Mouse (Mus musculus) liver, embryonic 15.5 days (tissue): ENCODE results near the gene Mapk8ip1. TPM values are rescaled to one million over a fixed set of nuclear protein-coding genes. Genes with fewer than 3 reads are reported as not detected.

Experiments
- ATAC-seq: fragments of 200-750 bp; cut with Nextera tagmentation; 2 replicates; pipeline ENCODE4 v1.8.0; 2017; ENCODE audit warnings: moderate number of reproducible peaks, mild to moderate bottlenecking, moderate library complexity; ENCODE audit not compliant: insufficient read depth
- H3K27ac ChIP-seq: fragments of 300-500 bp; sonication (generic); replicated peaks from 2 replicates; pipeline ENCODE4 v1.5.1; 2015; ENCODE audit warnings: mild to moderate bottlenecking, inconsistent platforms
- H3K27me3 ChIP-seq: fragments of 300-500 bp; sonication (generic); 2 replicates; pipeline ENCODE4 v1.6.1; 2015; ENCODE audit warnings: mild to moderate bottlenecking, inconsistent platforms
- H3K36me3 ChIP-seq: fragments of 300-500 bp; sonication (generic); replicated peaks from 2 replicates; pipeline ENCODE4 v1.6.1; 2015; ENCODE audit warnings: moderate library complexity, mild to moderate bottlenecking, inconsistent platforms
- H3K4me1 ChIP-seq: fragments of 300-500 bp; sonication (generic); replicated peaks from 2 replicates; pipeline ENCODE4 v1.6.1; 2015; ENCODE audit warnings: inconsistent platforms
- H3K4me2 ChIP-seq: fragments of 300-500 bp; sonication (generic); 2 replicates; pipeline ENCODE4 v1.6.1; 2015; ENCODE audit warnings: moderate library complexity, mild to moderate bottlenecking, inconsistent platforms
- H3K4me3 ChIP-seq: fragments of 300-500 bp; sonication (generic); replicated peaks from 2 replicates; pipeline ENCODE4 v1.5.1; 2015; ENCODE audit warnings: mild to moderate bottlenecking, inconsistent platforms
- H3K9ac ChIP-seq: fragments of 300-500 bp; sonication (generic); 2 replicates; pipeline ENCODE4 v1.6.1; 2015; ENCODE audit warnings: moderate library complexity, mild to moderate bottlenecking, inconsistent platforms
- H3K9me3 ChIP-seq: fragments of 300-500 bp; sonication (generic); replicated peaks from 2 replicates; pipeline ENCODE4 v1.6.1; 2016; ENCODE audit warnings: inconsistent platforms
- WGBS: fragments of 180-500 bp; shearing (Covaris S2); methylation state at CpG from one replicate; pipeline ENCODE4 v1.1.7; 2015; ENCODE audit warnings: mixed read lengths; ENCODE audit not compliant: insufficient replicate concordance; 5-methylcytosine and 5-hydroxymethylcytosine counted together
- microRNA-seq: library from miRNA; unstranded; fragments of <30 nt; microRNA quantifications from one replicate; pipeline ENCODE4, GENCODE M21; 2016
- polyA plus RNA-seq: library from polyadenylated mRNA; unstranded; fragments of >200 nt; fragmentation: Nextera tagmentation; extraction: Ambion mirVana; gene quantifications from 2 replicates; pipeline ENCODE4 v1.2.1, GENCODE M21; 2015

The Mapk8ip1 gene
- polyA plus RNA-seq, 1 experiment from 2014 or later: 1.9 TPM

GRCm38 (mm10) chr2:92350686-92351085 lies 50.4 kb downstream of the Mapk8ip1 start:
- Histone ChIP-seq H3K36me3 (no peaks in the 10 kb centered on the region), H3K4me3 (no peak overlapping the region), H3K4me2 (no peak overlapping the region), H3K9ac (no peak overlapping the region), H3K27me3 (no peaks in the 10 kb centered on the region), H3K9me3 (no peaks in the 10 kb centered on the region), H3K4me1 (no peaks in the 10 kb centered on the region; the same call in 1 of the 2 replicates), H3K27ac (no peak overlapping the region)
- 43% methylated on average over 5 of the region's 5 CpGs for WGBS
- ATAC-seq: peak; percentile 65; the same call in 1 of the 2 replicates

GRCm38 (mm10) chr2:92349589-92350425 lies 51.3 kb downstream of the Mapk8ip1 start:
- H3K4me1 ChIP-seq: no peaks in the 10 kb centered on the region; the same call in 1 of the 2 replicates
- H3K27me3 ChIP-seq: no peaks in the 10 kb centered on the region
- H3K27ac ChIP-seq: no peak overlapping the region; the same call in 1 of the 2 replicates
- H3K36me3 ChIP-seq: no peaks in the 10 kb centered on the region
- no peak overlapping the region for H3K4me2 ChIP-seq
- H3K4me3 ChIP-seq: no peak overlapping the region
- H3K9ac ChIP-seq: no peak overlapping the region
- 60% methylated on average over 6 of the region's 6 CpGs for WGBS
- no peaks in the 10 kb centered on the region for H3K9me3 ChIP-seq
- 0 out of 2 replicates have a peak, but pooled peaks have one; percentile 22 for ATAC-seq

- no peak overlapping the region for H3K9ac ChIP-seq
- 55% methylated on average over 2 of the region's 2 CpGs for WGBS
- H3K27ac ChIP-seq: no peak overlapping the region
- no peaks in the 10 kb centered on the region for H3K9me3 ChIP-seq
- H3K4me3 ChIP-seq: no peak overlapping the region
- no peaks in the 10 kb centered on the region for H3K36me3 ChIP-seq
- peak; percentile 43 for ATAC-seq
- no peaks in the 10 kb centered on the region; the same call in 1 of the 2 replicates for H3K4me1 ChIP-seq
- no peak overlapping the region for H3K4me2 ChIP-seq
- no peaks in the 10 kb centered on the region for H3K27me3 ChIP-seq
Measured at GRCm38 (mm10) chr2:92347191-92347590, 53.9 kb downstream of the Mapk8ip1 start.

GRCm38 (mm10) chr2:92342418-92342817 lies 58.6 kb downstream of the Mapk8ip1 start:
- Histone ChIP-seq H3K4me1 (no peaks in the 10 kb centered on the region), H3K9ac (no peak overlapping the region)

More at GRCm38 (mm10) chr2:92342418-92342817, 58.6 kb downstream of the Mapk8ip1 start:
- ATAC-seq: no peak
- no peak overlapping the region for H3K4me2 ChIP-seq
- H3K9me3 ChIP-seq: no peaks in the 10 kb centered on the region
- H3K36me3 ChIP-seq: no peaks in the 10 kb centered on the region
- H3K27ac ChIP-seq: no peak overlapping the region
- H3K4me3 ChIP-seq: no peak overlapping the region
- H3K27me3 ChIP-seq: no peaks in the 10 kb centered on the region

Small RNAs within 50 kb of the gene (microRNA-seq; reads per million reads assigned to microRNA genes)
- not detected for gene Mir7000

Other genes with a start within 250 kb of the Mapk8ip1 start
- gene Pex16, start 26.6 kb downstream of the Mapk8ip1 start, polyA plus RNA-seq: 22.4 and 26.2 TPM in 2 replicates
- gene Large2, start 26.4 kb downstream of the Mapk8ip1 start, polyA plus RNA-seq: 2.4 and 3.5 TPM in 2 replicates
- gene 1700029I15Rik, start 18.7 kb downstream of the Mapk8ip1 start, polyA plus RNA-seq: 1.4 and 1.5 TPM in 2 replicates
- gene Cry2, start 32.8 kb upstream of the Mapk8ip1 start, polyA plus RNA-seq: 11.2 and 14.6 TPM in 2 replicates
- 11.0 and 11.6 TPM in 2 replicates for gene Slc35c1, start 59.3 kb upstream of the Mapk8ip1 start, polyA plus RNA-seq
- 0.10 and 0.24 TPM in 2 replicates for gene Chst1, start 198.4 kb upstream of the Mapk8ip1 start, polyA plus RNA-seq